Mouse (Mus musculus) embryo, embryonic 10.5 days (tissue): Measurements from ENCODE around the gene Zfp579.

Source experiments
- DNase-seq: peaks from one replicate; pipeline ENCODE4 v3.0.0-alpha.2; 2015; ENCODE audit warnings: low spot score

Zfp579 gene

GRCm38 (mm10) chr7:4957361-4957760 is 38.6 kb downstream of the Zfp579 start:
- no peak for DNase-seq

- DNase-seq = no peak
These were observed 42.0 kb downstream of the Zfp579 start for GRCm38 (mm10) chr7:4953815-4954445.

GRCm38 (mm10) chr7:4950561-4951342 is 45.2 kb downstream of the Zfp579 start:
- DNase-seq = no peak

DNA sequence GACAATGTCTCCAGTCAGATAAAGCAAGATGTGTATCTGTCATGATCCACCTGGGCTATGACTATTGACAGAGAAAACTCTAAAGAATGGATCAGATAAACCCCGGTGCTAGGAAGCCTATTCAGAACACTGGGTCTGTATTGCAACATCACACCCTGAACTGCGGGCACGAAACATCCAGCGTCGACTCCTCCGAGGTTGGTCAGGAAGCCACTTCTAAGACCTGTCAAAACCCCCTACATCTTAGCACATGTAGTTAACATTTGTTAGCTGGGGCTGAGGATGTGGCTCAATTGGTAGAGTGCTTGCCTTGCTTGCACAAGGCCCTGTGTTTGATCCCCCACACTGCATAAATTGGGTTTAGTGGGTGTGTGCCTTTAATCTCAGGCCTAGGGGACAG is 47.6 kb downstream of the Zfp579 start:
- DNase-seq = no peak

DNA sequence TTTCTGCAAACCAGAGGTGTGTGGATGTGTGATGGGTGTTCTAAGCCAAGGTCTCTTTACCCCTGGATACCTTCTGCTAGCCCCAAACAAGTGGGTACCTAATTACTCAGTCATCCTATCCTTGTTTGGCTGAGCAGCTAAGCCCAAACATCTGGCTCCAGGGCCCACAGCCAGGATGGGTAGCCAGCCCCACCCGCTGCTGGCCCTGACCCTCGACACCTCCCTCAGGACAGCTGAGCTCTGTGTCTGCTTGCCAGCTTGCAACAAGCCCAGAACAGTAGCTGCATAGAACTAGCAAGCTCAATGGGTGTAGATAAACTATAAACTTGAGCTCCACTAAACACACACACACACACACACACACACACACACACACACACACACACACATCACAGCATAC is 48.1 kb downstream of the Zfp579 start:
- DNase-seq = no peak

GRCm38 (mm10) chr7:4943223-4943815 is 52.6 kb downstream of the Zfp579 start:
- DNase-seq = peak; percentile 95

- DNase-seq = no peak
These were observed 53.3 kb downstream of the Zfp579 start for GRCm38 (mm10) chr7:4942673-4943072.

GRCm38 (mm10) chr7:4940068-4940479 is 55.9 kb downstream of the Zfp579 start:
- DNase-seq = peak; percentile 89

- peak; percentile 81 for DNase-seq
These were observed 57.5 kb downstream of the Zfp579 start for GRCm38 (mm10) chr7:4938456-4938855.

DNA sequence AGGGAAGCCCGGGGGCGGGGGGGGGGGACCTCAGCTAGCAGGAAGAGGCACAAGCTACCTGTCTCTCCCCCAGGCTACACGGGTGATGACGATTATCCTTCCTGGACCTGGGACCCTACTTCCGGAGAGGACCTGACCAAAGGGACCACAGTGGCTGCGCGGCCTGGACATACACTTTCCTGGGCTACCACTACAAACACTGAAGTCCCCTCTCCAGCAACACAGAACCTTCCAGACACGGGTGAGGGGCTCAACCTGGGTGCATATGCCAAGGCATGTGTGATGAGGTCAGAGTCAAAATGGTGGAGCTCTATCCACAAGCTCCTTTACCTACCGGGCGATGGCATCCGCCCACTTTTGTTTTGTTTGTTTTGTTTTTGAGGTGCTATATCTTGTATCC is 58.6 kb downstream of the Zfp579 start:
- no peak for DNase-seq

GRCm38 (mm10) chr7:4936832-4937231 is 59.1 kb downstream of the Zfp579 start:
- DNase-seq = no peak

GRCm38 (mm10) chr7:4934160-4934914 is 61.6 kb downstream of the Zfp579 start:
- no peak for DNase-seq
